Mouse (Mus musculus): ENCODE measurements around the gene Aplp2.

DNA sequence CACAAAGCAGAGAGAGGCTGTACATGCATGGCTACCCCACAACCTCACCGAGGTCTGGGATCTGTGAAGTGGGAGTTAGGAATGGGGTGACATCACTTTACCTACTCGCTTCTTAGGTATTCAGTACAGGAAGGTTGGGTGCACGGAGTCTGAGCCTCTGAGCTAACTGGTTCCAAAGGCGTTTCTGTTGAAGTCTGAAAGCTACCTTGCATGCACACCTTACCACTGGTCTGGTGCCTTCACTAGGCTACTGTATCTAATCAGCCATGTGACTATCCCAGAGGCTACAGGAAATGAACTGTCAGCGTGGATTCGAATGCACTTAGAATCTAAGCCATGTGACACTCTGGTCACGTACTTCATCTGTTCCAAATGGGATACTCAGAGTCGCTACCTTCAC, 55.0 kb downstream of the Aplp2 start:
- no peak for TF ChIP-seq CTCF (IDR thresholded peaks at IDR 0.05; ENCODE audit: low read depth, low read length)
- no peak for TF ChIP-seq POLR2A (IDR thresholded peaks at IDR 0.05; ENCODE audit: borderline replicate concordance, low read depth, low read length)
